Mouse (Mus musculus) urinary bladder, adult 2 months (tissue): ENCODE measurements around the gene Bcl2l2. TPM values are rescaled to one million over a fixed set of nuclear protein-coding genes. Genes with fewer than 3 reads are reported as not detected.
A peak's percentile ranks its signal among the peaks of the same experiment; 100 is the strongest.

Source experiments
- DNase-seq: peaks from one replicate; pipeline ENCODE4 v3.0.0; 2022; ENCODE audit warnings: low spot score
- polyA plus RNA-seq: library from polyadenylated mRNA; depleted of rRNA; stranded (reverse); fragments of >200 nt; gene quantifications from 2 replicates; pipeline ENCODE4 v1.2.3, GENCODE M21; 2012

Gene Bcl2l2
- polyA plus RNA-seq, 1 experiment = 76.7 TPM

DNA sequence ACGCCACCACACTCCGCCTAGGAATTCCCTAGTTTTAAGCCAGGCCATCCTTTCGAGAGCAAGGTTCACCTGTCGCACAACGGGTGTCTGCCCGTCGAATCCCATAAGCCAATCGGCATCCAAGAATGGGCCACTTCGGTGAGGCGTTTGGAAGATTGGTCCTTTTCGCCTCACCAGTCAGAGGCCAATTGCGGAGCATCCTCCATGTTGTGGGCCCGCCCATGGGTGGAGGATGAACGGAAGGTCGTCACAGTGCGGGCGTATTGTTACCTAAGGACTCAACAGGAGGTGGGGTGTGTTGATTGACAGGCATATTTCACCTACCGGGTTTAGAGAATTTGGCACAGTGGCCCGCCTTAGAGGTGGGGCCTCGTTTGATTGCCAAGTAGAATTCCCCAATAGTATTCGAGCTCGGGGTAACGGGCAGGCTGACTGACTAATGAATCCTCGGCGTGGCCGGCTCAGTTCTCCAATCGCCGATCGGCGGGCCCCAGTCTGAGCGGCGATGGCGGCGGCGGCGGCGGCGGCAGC, 10.5 kb downstream of the Bcl2l2 start:
- DNase-seq = peak; percentile 93

DNA sequence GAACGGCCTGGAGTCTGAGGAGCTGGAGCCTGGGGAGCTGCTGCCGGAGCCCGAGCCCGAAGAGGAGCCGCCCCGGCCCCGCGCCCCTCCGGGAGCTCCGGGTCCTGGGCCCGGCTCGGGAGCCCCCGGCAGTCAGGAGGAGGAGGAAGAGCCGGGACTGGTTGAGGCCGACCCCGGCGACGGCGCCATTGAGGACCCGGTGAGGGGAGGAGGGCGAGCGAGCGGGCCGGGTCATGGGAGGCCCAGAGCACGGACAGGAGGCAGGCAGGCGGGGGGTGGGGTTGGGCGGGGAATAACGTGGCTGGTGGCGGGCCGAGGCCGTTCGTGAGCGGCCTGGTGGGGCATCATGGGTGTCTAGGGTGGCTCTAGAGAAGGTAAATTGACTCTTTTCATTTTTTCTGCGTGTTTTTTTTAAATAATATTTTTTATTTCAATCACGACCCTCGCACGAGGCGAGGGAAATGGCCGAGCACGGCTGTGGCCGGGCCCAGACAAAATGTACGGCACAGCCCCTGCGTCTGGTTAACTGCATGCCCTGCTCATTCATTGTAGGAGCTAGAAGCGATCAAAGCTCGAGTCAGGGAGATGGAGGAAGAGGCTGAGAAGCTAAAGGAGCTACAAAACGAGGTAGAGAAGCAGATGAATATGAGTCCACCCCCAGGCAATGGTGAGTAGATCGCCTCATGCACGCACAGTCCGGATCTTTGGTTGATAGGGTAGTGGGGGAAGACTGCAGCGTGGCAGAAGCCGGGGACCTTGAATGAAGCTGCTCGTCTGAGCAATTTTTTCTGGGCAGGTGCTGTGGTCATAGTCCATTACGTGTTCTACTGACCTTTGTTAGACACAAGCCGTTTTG, 11.3 kb downstream of the Bcl2l2 start:
- DNase-seq = no peak

DNA sequence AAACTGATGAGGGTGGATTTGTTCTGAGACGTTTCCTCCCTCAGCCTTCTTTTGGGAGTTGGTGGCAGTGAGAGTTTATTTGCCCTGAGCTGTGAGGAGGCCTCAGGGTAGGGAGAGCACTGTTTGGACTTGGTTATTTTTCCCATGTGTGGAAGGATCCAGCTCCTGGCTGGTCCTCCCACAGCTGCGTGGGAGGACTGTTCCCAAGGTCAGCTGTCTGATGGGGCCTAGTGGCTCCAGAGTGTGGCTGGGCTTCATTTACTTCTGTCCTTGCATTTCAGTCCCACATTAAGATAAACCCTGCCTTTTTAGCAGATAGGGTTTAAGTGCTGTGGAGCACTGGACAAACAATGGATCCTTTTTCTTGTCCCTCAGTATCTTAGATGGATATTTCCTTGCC, 14.3 kb downstream of the Bcl2l2 start:
- no peak for DNase-seq

DNA sequence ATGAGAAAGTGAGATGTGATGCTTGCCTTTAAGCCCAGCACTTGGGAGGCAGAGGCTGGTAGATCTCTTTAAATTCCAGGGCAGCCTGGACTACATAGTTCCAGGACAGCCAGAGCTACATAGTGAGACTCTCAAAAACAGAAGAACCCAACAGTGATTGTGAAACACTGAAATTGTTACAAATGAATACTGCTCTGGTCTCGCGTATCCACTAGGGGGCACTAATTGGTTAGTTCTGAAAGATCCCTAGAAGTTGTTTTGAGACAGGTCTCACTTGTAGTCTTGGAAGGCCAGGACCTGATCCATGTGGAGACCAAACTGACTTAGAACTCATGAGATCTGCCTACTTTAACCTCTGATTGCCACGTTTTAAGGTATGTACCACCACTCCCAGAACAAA, 17.2 kb downstream of the Bcl2l2 start:
- DNase-seq = no peak

DNA sequence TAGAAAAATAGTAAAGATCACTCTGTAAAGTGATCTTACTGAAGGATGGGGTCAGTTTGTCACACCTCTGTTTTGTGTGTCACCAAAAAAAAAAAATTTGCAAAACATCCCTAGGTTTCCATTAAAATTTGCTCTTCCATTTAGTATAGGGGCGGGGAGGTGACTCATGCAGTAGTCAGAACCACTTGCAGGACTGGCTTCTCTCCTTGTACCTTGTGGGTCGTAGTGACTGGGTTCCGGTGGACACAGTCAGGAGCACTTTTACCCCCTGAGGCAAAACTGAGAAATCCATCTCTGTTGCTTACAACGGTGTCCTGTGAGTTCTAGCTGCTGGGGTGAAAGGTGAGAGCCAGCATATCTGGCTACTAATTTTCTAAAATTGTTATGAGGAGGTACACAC, 20.5 kb downstream of the Bcl2l2 start:
- DNase-seq = no peak

DNA sequence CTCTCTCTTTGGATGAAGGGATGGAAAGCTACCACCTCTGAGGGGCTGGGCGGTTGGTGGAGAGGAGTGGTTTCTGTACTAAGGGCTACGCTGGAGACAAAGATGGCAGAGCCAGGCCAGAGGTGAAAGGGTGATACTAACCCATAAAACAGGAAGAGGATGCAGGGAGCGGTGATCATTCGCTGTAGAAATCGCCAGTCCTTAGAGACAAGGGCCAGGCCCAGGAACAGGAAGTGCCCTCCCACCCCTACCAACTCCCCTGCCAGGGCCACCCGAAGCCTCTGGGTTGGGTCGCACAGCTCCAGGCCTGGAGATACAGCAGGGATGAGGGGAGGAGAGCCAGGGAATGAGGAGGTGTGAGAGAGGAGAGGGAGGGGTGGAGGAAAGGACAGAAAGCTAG, 25.5 kb downstream of the Bcl2l2 start:
- no peak for DNase-seq

DNA sequence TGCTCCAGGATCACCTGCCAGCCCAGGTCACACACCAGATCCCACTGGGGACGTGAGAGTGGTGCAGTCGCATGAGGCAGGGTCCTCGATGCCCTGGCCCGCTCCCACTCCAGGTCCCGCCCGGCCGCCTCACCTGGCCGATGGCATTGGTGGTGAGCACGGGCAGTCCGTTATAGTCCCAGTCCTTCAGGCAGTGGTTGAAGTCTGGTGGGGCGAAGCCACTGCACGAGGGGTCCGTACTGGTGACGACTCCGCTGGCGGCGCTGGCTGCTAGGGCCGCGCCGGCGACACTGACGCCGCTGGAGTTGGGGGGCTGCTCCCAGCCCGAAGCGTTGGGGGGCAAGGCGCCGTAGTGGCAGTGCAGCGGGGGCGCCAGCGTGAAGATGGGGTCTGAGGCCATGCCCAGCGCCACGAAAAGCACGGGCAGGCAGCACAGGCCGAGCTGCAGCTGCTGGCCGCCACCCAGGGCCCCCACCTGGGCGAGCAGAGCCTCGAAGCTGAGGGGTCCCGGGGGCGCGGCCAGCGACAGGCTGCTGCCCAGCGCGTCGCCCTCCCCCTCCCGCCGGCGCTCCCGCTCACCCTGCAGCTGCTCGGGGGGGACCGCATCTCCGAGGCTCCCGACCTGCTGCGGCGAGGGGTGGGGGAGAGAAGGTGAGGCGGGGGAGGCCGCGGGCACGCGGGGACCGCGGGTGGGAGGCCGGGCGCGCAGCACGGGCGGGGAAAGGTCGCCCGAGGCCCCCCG, 29.1 kb downstream of the Bcl2l2 start:
- DNase-seq = no peak

DNA sequence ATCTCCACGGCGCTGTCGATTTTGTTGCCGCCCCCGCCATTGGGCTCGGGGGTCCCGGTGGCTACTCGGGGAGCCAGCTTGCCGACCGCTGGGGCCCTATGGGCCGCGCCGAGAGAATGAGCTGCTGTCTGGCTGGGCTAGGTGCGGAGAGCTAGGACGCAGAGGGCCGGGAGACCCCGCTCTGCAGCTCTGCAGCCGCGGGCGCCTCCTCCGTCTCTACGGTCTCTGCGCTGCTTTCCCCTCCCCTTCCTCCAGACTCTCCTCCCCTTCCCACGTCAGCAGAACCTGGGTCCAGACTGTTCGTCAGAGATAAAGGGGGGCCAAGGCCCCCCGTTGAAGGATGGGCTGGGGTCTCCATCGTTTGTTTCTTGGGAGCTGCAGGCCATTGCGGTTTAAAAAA, 29.7 kb downstream of the Bcl2l2 start, which contains the start of gene Slc22a17:
Gene Slc22a17 (minus strand): TSS at position 247 of the 400 bp plus-strand sequence.
- DNase-seq = peak; percentile 54

DNA sequence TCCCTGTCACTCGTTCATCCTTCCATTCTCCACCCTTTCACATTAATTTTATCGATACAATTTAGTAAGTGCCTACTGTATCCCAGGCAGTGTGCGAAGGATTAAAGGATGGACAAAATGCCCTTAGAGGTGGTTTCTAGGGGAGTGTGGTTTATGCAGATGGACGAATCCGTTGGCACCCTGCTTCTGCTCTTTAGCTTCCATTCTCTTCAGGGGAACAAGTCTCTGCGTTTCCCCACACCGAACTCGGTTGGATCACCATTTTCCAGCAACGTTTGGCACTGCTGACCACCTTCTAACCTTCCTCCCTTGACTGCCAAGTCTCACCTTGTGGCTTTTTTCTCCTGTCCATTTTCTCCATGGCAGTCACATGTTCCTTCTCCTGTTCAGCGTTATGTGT, 30.2 kb downstream of the Bcl2l2 start:
- no peak for DNase-seq

DNA sequence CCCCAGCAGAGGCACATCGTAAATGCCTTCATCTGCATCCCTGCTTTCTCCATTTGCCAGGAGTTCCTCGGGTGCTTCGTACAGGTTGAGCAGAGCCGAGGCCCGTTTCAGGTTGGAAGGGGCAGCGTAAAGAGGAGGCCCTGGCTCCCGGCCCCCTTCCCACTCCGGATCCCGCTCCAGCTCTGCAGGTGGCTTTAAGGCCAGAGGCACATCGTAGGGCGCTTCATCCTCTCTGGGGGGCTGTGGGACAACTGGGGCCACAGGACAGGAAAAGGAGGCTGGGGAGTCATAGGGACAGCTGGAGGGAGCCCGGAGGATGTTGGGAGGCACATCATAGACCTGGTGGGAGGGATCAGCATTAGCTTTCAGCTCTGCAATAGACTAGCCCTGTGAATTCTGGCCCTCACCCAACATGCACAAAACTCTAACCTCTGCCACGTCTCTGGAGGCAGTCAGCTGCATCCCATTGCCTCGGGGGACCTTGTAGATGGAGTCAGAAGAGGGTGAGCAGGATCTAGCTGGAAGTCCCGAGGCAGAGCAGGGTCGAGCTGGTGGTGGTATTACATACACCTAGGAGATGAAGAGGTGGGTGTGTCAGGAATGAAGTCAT, 37.0 kb downstream of the Bcl2l2 start:
- DNase-seq = no peak

DNA sequence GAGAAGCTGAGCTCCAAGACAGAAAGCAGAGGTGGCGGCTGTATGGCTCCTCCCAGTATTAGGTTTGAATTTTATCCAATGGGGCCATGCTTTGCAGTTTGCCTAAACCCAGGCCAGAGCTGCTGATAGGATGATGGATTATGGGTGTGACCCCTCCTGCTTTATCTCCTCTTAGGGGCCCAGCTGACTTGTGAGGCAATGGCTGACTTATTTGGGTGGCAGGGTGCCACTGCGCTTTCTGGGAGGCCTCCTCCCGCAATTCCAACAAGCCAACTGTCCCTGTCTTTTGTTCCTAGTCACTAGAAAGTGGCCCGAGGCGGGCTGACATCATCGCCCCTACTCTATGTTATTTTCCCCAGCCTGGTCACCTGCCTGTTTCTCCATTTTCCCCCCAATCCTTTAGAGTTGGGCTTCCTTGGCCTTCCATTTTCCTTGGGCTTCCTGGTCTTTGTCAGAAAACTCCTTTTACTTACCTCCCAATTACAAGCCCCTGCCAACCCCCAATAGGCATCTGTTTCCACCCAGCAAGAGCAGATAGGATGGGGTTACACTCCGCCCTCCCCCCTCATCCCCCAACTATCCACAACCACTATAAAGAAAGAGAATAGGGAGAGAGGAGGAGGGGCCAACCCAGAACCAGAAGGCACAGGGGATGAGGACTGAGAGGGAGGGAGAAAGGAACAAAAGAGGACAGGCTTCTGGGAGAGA, 41.6 kb downstream of the Bcl2l2 start:
- peak; percentile 46 for DNase-seq

DNA sequence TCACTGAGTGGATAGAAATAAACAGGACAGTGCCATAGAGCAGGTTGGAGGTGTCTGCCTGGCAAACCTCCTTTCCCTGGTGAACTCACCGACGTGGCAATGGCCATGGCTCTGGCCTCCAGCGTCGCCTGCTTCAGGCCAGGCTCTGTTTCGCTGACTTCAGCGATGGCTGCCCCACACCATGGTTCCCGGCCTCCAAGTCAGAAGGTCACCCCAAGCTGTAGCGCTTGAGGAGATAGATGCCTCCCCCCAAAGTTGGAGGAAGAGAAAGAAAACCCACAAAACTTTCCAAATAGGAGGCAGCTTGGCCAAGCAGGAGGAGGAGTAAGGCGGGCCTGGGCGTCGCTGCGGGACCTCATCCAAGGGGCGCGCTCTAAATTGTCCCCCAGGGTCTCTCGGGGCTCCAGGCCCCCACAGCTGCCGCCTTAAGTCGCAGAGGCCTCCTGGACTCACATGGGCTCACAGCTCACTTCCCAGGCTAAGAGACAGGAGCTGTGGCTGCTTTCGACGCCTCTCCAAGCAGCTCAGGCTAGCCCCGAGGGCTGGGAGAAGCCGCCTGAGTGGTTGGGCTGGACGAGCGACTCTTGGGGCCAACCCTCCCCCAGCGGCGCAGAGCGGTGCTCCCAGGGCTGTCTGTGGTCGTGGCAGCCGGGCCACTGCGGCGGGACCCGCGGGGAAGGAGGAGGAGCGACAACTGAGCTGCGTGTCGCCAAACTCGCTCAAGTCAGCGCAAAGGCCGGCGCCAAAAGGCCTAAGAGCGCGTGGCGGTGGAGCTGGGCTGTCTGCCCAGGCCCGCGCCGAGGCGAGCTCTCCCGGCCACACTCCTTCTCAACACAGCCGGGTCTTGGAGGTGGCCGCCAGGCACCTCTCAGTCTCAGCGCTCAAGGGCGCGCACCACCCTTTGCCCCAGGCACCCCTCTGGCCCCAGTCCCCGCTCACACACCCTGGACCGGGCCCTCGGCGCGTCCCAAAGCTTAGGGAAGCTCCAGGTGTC, 42.5 kb downstream of the Bcl2l2 start, which contains the start of gene Efs:
Gene Efs (minus strand): TSS at position 778 of the 994 bp plus-strand sequence.
- peak; percentile 80 for DNase-seq

DNA sequence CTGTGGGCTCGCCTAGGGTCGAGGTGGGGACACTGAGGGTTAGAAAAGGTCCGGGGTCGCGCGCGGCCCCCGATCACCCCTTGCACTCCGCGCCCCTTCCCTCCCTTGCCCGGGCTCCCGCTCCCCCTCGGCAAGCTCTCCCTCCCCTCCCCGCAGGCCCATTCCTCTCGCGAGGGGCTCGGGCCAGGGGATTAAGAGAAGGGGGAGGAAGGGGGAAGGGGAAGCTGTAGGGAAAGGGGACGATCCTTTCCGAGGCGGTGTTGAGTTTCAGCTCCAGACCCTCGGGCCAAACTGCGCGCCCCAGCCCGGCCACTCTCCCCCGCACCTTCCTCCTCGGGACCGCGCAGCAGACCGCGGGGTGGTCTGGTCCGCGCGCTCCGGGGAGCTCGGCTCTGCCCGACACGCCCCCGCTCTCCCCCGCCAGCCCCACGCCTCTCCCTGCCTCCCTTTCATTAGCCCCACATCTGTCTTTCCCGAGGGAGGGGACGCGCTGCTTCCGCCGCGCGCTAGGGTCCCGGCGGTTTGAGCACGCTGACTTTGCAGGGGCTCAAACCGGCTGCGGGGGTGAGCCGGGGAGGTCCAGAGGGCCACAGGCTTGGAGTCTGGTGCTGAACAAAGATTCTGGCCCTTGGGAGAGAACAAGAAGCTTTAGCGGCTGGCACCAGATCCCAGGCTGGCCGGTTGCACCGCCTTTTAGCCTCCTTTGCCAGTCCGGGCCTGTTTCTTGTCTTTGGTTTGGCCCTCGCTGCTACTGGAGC, 43.4 kb downstream of the Bcl2l2 start:
- peak; percentile 67 for DNase-seq

DNA sequence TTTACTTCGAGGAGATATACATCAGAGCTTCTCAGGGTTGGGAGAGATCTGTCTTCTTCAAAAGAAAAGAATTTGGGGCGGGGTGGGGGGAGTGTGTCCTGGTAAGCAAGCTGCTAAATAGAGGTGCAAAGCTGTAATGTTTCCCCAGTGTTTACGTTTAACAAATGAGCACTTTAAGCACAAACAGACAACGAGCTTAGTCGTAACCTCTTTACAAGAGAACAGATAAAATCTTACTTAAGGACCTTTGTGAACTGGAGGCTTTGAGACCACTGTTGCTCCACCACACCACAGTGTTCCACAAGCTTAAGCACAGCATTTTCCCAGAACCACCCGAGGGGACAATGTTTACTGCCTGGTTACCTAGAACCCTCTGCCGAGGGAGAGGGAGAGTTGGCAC, 44.1 kb downstream of the Bcl2l2 start:
- DNase-seq = no peak

DNA sequence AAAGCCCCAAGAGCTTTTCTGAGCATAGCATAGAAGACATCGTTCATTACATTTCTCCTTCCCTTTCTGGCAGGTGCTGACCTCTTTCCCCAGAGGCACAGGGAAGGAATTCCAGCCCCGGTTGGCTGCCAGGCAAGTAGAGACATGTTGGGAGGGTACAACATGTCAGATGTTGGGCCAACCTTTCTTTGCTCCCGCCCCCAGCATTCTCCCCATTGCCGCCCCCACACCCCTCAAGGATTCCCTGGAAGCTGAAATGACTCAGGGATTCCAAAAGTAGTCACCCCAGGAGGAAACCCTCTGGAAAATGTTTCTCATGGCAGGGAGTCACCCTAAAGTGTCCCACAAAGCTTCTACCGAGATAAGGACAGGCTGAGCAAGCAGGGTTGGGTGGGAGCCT, 46.6 kb downstream of the Bcl2l2 start:
- no peak for DNase-seq

DNA sequence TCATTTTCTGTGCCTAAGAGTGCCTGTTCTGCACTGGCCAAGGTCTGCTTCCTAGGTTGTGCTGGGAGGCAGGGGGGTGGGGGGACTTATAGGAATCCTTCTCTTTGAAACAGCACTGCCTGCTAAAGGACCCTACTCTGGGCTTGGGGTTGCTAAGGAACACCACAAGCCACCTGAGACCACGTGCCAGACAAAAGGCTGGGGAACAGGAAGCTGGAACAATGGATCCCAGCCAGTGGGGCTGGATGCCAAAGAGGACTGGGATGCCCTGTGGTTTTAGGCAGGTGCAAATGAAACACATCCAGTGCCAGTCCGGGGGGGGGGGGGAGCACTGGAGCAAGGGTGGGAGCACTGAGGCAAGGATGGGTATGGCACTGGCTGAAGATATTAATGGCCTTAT, 47.3 kb downstream of the Bcl2l2 start:
- no peak for DNase-seq

DNA sequence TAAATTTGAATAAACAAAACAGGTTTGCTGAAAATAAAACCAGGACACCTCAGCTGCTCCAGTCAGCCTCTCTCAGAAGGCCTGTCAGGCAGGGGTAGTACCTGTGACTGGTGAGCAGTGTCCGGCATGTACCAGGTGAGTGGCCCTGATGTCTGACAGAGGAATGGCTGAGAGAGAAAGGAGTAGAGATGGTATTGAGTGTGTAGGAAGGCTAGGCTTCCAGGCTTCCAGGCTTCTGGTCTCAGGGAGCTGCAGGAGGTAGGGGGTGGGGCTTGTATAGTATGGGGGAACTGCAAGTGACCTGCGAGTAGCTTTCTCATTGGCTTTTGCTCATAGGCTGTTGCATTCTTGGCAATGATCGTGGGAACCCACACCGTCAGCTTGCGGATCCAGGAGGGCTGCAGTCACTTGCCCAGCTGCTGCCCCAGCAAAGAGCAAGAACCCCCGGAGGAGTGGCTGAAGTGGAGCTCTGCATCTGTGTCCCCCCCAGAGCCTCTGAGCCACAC, 49.5 kb downstream of the Bcl2l2 start, which contains the start of gene Il25:
Gene Il25 (plus strand): TSS at position 51 of the 506 bp plus-strand sequence.
- DNase-seq = no peak

DNA sequence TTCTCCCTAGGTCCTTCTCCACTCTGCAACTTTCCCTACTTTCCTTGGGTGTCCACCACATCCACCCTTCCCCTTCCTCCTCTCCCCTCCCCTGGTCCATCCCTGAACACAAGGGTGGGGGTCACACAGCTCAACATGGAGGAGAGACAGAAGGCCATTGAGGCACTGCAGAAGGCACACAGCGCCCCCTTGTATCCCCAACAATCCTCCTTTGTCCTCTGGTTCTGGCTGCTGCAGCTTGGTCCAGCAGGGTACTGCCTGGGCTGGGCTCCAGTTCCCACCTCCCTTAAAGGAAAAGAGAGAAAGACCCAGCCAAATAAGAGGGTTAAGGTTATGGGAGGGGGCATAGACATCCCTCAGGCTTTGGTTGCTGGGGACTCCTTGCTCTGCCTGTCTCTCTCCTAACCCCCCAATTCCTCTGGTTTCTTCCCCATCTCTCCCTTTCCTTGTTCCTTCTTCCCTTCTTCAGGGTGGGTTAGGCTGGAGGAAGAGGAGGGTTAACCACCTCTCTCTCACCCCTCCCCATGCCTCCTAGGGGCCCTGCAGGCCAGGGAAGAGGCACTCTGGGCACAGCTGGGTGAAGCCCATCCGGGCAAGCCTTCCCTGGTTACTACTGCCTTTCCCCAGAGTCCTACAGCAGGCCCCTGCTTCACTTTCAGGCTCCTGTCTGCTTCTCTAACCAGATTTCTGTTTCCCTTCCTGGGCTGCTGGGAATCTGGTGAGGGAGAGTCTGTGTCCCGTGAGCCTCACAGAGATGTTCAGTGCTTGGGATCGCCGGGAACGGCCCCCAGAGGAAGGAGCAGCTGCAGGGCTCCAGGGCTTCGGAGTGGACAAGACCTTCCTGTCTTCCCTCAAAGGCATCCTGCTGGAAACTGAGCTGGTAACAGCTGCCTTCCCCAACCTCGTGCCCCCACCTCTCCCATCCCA, 53.0 kb downstream of the Bcl2l2 start, which contains the start of gene Cmtm5:
Gene Cmtm5 (plus strand): TSS at position 358 of the 927 bp plus-strand sequence.
- DNase-seq = no peak
